Mouse (Mus musculus): ENCODE data around the gene Tprg.

GRCm38 (mm10) chr16:25262965-25263364 is 23.7 kb upstream of the Tprg start:
- TF ChIP-seq POLR2A (IDR thresholded peaks at IDR 0.05; ENCODE audit: insufficient read depth, low read depth, low read length) (no peak), CTCF (IDR thresholded peaks at IDR 0.05) (no peak)
